Mouse (Mus musculus) heart, postnatal 0 days (tissue): ENCODE results near the gene Alox12b.

Experiments used
- CTCF ChIP-seq: IDR thresholded peaks from 2 replicates; pipeline ENCODE4 v1.5.1; 2016; ENCODE audit warnings: antibody characterized with exemption, control low read depth, low read depth
- EP300 ChIP-seq: IDR thresholded peaks from 2 replicates; pipeline ENCODE4 v1.6.1; 2016; ENCODE audit warnings: antibody characterized with exemption, low read depth

- TF ChIP-seq CTCF (no peak), EP300 (no peak)
These were observed 38.0 kb upstream of the Alox12b start for GRCm38 (mm10) chr11:69118765-69119164.
